Mouse (Mus musculus) CH12.LX (cell line): ENCODE measurements at regions not wholly inside any gene's neighbourhood (a gene's known extent, or its start where the extent isn't known, plus 50 kb on each side); places are given as distances from the start of the nearest gene placed in this dataset.

Experiments used
- CTCF ChIP-seq, 2 experiments: IDR thresholded peaks in 1 of 2; conservative IDR thresholded peaks in 1 of 2; 2 replicates each; pipeline ENCODE4 v1.5.1; 2011 to 2012; ENCODE audit warnings: low read depth in 2 of 2, low read length in 2 of 2, improper control_type of control experiment in 1 of 2, inconsistent platforms in 1 of 2, mild to moderate bottlenecking in 1 of 2, moderate library complexity in 1 of 2
- HCFC1 ChIP-seq: IDR thresholded peaks from 2 replicates; pipeline ENCODE4 v1.6.1; 2012; ENCODE audit warnings: low read depth, mild to moderate bottlenecking, inconsistent platforms, low read length, improper control_type of control experiment
- MAFK ChIP-seq: IDR thresholded peaks from 2 replicates; pipeline ENCODE4 v1.6.1; 2011; ENCODE audit warnings: low read length, improper control_type of control experiment; ENCODE audit not compliant: insufficient replicate concordance
- MEF2A ChIP-seq: IDR thresholded peaks from 2 replicates; pipeline ENCODE4 v1.6.1; 2014; ENCODE audit warnings: low read depth, mild to moderate bottlenecking, inconsistent platforms, low read length, improper control_type of control experiment, borderline replicate concordance
- POLR2A ChIP-seq: IDR thresholded peaks from 2 replicates; pipeline ENCODE4 v1.6.1; 2011; ENCODE audit warnings: low read depth, mild to moderate bottlenecking, improper control_type of control experiment, low read length
- POLR2AphosphoS2 ChIP-seq: IDR thresholded peaks from 2 replicates; pipeline ENCODE4 v1.6.1; 2011; ENCODE audit warnings: low read depth, low read length, improper control_type of control experiment
- USF1 ChIP-seq: IDR thresholded peaks from 2 replicates; pipeline ENCODE4 v1.6.1; 2014; ENCODE audit warnings: low read depth, mild to moderate bottlenecking, inconsistent platforms, low read length, improper control_type of control experiment
- ZKSCAN1 ChIP-seq: IDR thresholded peaks from 2 replicates; pipeline ENCODE4 v1.6.1; 2012; ENCODE audit warnings: low read depth, inconsistent platforms, low read length, improper control_type of control experiment, borderline replicate concordance

- 0 out of 2 replicates have a peak, but pooled peaks have one; percentile 15 for TF ChIP-seq HCFC1
- TF ChIP-seq MEF2A: peak; percentile 94
- TF ChIP-seq CTCF (conservative IDR thresholded peaks at IDR 0.05 in 1 of 2, IDR thresholded peaks at IDR 0.05 in 1 of 2; ENCODE audit: low read depth in 2 of 2, low read length in 2 of 2): no peak
- no peak for TF ChIP-seq MAFK
- TF ChIP-seq USF1: no peak
- TF ChIP-seq ZKSCAN1: no peak
- no peak for TF ChIP-seq POLR2AphosphoS2
- TF ChIP-seq POLR2A: peak; percentile 23; the same call in 1 of the 2 replicates
Observed at GRCm38 (mm10) chr19:14197864-14198263, 284.5 kb downstream of the Olfr1505 start.
